Mouse (Mus musculus) E14TG2a.4 (cell line): ENCODE measurements around the gene Eed.

ENCODE experiments used
- CTCF ChIP-seq: conservative IDR thresholded peaks from 2 replicates; pipeline ENCODE4 v1.5.1; 2014; ENCODE audit warnings: low read length
- NANOG ChIP-seq: IDR thresholded peaks from 2 replicates; pipeline ENCODE4 v1.6.1; 2014; ENCODE audit warnings: borderline replicate concordance, low read length, mixed read lengths
- POU5F1 ChIP-seq: IDR thresholded peaks from 2 replicates; pipeline ENCODE4 v1.6.1; 2014; ENCODE audit warnings: low read length, borderline replicate concordance

- TF ChIP-seq CTCF, result peak; percentile 41
- TF ChIP-seq NANOG, result no peak
- no peak for TF ChIP-seq POU5F1
Measured at GRCm38 (mm10) chr7:89998624-89999006, 17.8 kb upstream of the Eed start.
